Mouse (Mus musculus): Measurements from ENCODE around the gene Adap1. TPM values are rescaled to one million over a fixed set of nuclear protein-coding genes. Genes with fewer than 3 reads are reported as not detected.
A peak's percentile ranks its signal among the peaks of the same experiment; 100 is the strongest.

Adap1 gene
- polyA plus RNA-seq, 1 experiment from 2014 or later, result 26.5 TPM

GRCm38 (mm10) chr5:139364911-139365571 lies 39.6 kb upstream of the Adap1 start:
- Histone ChIP-seq H3K4me2 (peak overlapping the region; percentile 20; the same call in 1 of the 2 replicates), H3K27me3 (no peaks in the 10 kb centered on the region), H3K4me3 (no peak overlapping the region), H3K27ac (peak overlapping the region; percentile 9), H3K9me3 (no peaks in the 10 kb centered on the region), H3K9ac (peak overlapping the region; percentile 30; the same call in 1 of the 2 replicates), H3K4me1 (replicated peaks) (peaks cover 25% of the 10 kb centered on the region), H3K36me3 (0 out of 2 replicates have a peak, but pooled peaks cover 7% of the 10 kb centered on the region)
- peak; percentile 44; the same call in 1 of the 2 replicates for ATAC-seq (ENCODE audit: low FRiP score)
- WGBS, result 36% methylated on average over 5 of the region's 5 CpGs

- Histone ChIP-seq H3K36me3 (0 out of 2 replicates have a peak, but pooled peaks cover 7% of the 10 kb centered on the region), H3K9me3 (no peaks in the 10 kb centered on the region), H3K27me3 (no peaks in the 10 kb centered on the region), H3K4me1 (replicated peaks) (peaks cover 20% of the 10 kb centered on the region), H3K27ac (peak overlapping the region; percentile 9), H3K4me2 (no peak overlapping the region), H3K4me3 (no peak overlapping the region), H3K9ac (peak overlapping the region; percentile 30; the same call in 1 of the 2 replicates)
- WGBS, result 42% methylated on average over 12 of the region's 12 CpGs
- ATAC-seq (ENCODE audit: low FRiP score), result peak; percentile 74
Measured at GRCm38 (mm10) chr5:139364260-139364910, 39.0 kb upstream of the Adap1 start.

- ATAC-seq (ENCODE audit: low FRiP score), result no peak
- WGBS, result 71% methylated on average over 7 of the region's 7 CpGs
Measured at GRCm38 (mm10) chr5:139363858-139364257, 38.4 kb upstream of the Adap1 start.

GRCm38 (mm10) chr5:139359244-139359643 lies 33.8 kb upstream of the Adap1 start:
- ATAC-seq (ENCODE audit: low FRiP score), result no peak
- Histone ChIP-seq H3K4me1 (replicated peaks) (peaks cover 10% of the 10 kb centered on the region), H3K27me3 (no peaks in the 10 kb centered on the region), H3K4me3 (no peak overlapping the region), H3K9me3 (no peaks in the 10 kb centered on the region), H3K4me2 (no peak overlapping the region), H3K27ac (no peak overlapping the region), H3K36me3 (0 out of 2 replicates have a peak, but pooled peaks cover 7% of the 10 kb centered on the region), H3K9ac (no peak overlapping the region)
- WGBS, result 96% methylated on average over 5 of the region's 5 CpGs

More at GRCm38 (mm10) chr5:139363858-139364257, 38.4 kb upstream of the Adap1 start:
- Histone ChIP-seq H3K27ac (no peak overlapping the region), H3K36me3 (0 out of 2 replicates have a peak, but pooled peaks cover 7% of the 10 kb centered on the region), H3K9me3 (no peaks in the 10 kb centered on the region), H3K4me1 (replicated peaks) (peaks cover 19% of the 10 kb centered on the region), H3K4me2 (no peak overlapping the region), H3K27me3 (no peaks in the 10 kb centered on the region), H3K4me3 (no peak overlapping the region), H3K9ac (no peak overlapping the region)

- 89% methylated on average over 2 of the region's 2 CpGs for WGBS
Measured at GRCm38 (mm10) chr5:139358653-139359052, 33.2 kb upstream of the Adap1 start.

GRCm38 (mm10) chr5:139355235-139355772 lies 29.9 kb upstream of the Adap1 start:
- Histone ChIP-seq H3K4me3 (no peak overlapping the region), H3K9me3 (no peaks in the 10 kb centered on the region), H3K27ac (no peak overlapping the region), H3K9ac (no peak overlapping the region), H3K4me1 (replicated peaks) (peaks cover 21% of the 10 kb centered on the region), H3K4me2 (no peak overlapping the region), H3K27me3 (peaks cover 19% of the 10 kb centered on the region), H3K36me3 (0 out of 2 replicates have a peak, but pooled peaks cover 1% of the 10 kb centered on the region)
- ATAC-seq (ENCODE audit: low FRiP score), result 0 out of 2 replicates have a peak, but pooled peaks have one; percentile 26
- 37% methylated on average over 19 of the region's 19 CpGs for WGBS

More at GRCm38 (mm10) chr5:139358653-139359052, 33.2 kb upstream of the Adap1 start:
- 0 out of 2 replicates have a peak, but pooled peaks cover 7% of the 10 kb centered on the region for H3K36me3 ChIP-seq
- no peaks in the 10 kb centered on the region for H3K27me3 ChIP-seq
- H3K4me1 ChIP-seq (replicated peaks), result peaks cover 10% of the 10 kb centered on the region
- no peak overlapping the region for H3K4me3 ChIP-seq
- no peak for ATAC-seq (ENCODE audit: low FRiP score)
- no peak overlapping the region for H3K27ac ChIP-seq
- no peaks in the 10 kb centered on the region for H3K9me3 ChIP-seq
- H3K9ac ChIP-seq, result no peak overlapping the region; the same call in 1 of the 2 replicates
- no peak overlapping the region for H3K4me2 ChIP-seq

GRCm38 (mm10) chr5:139353946-139354345 lies 28.5 kb upstream of the Adap1 start:
- WGBS, result 88% methylated on average over 11 of the region's 11 CpGs
- Histone ChIP-seq H3K4me1 (replicated peaks) (peaks cover 21% of the 10 kb centered on the region), H3K4me3 (no peak overlapping the region), H3K36me3 (no peaks in the 10 kb centered on the region), H3K27ac (no peak overlapping the region), H3K9ac (no peak overlapping the region), H3K4me2 (no peak overlapping the region), H3K9me3 (no peaks in the 10 kb centered on the region), H3K27me3 (peaks cover 28% of the 10 kb centered on the region)
- ATAC-seq (ENCODE audit: low FRiP score), result no peak

- WGBS, result 63% methylated on average over 10 of the region's 10 CpGs
- no peak overlapping the region for H3K4me3 ChIP-seq
- H3K9ac ChIP-seq, result no peak overlapping the region
- H3K36me3 ChIP-seq, result no peaks in the 10 kb centered on the region
- no peak overlapping the region for H3K27ac ChIP-seq
- no peaks in the 10 kb centered on the region for H3K9me3 ChIP-seq
- peaks cover 21% of the 10 kb centered on the region for H3K4me1 ChIP-seq (replicated peaks)
- ATAC-seq (ENCODE audit: low FRiP score), result no peak
- H3K27me3 ChIP-seq, result peaks cover 28% of the 10 kb centered on the region
- no peak overlapping the region for H3K4me2 ChIP-seq
Measured at GRCm38 (mm10) chr5:139353496-139353895, 28.1 kb upstream of the Adap1 start.

GRCm38 (mm10) chr5:139352317-139352716 lies 26.9 kb upstream of the Adap1 start, which contains the start of gene Cyp2w1:
Cyp2w1 (plus strand) TSS chr5:139352617.
- Histone ChIP-seq H3K4me1 (replicated peaks) (peaks cover 16% of the 10 kb centered on the region), H3K4me3 (no peak within 1 kb of the TSS), H3K9me3 (no peaks in the 10 kb centered on the region), H3K27ac (no peak within 1 kb of the TSS), H3K4me2 (no peak within 1 kb of the TSS), H3K36me3 (no peaks in the 10 kb centered on the region), H3K9ac (0 out of 2 replicates have a peak within 1 kb of the TSS, but pooled peaks have one; percentile 24), H3K27me3 (peaks cover 28% of the 10 kb centered on the region)
- WGBS, result 74% methylated on average over 6 of the region's 6 CpGs
- ATAC-seq (ENCODE audit: low FRiP score), result no peak

GRCm38 (mm10) chr5:139351628-139352027 lies 26.2 kb upstream of the Adap1 start:
- H3K4me3 ChIP-seq, result no peak overlapping the region
- 0 out of 2 replicates have a peak overlapping the region, but pooled peaks have one; percentile 19 for H3K9ac ChIP-seq
- 34% methylated on average over 8 of the region's 8 CpGs for WGBS
- no peaks in the 10 kb centered on the region for H3K9me3 ChIP-seq
- no peak for ATAC-seq (ENCODE audit: low FRiP score)
- H3K27ac ChIP-seq, result no peak overlapping the region
- no peak overlapping the region for H3K4me2 ChIP-seq
- H3K4me1 ChIP-seq (replicated peaks), result peaks cover 14% of the 10 kb centered on the region; the same call in 1 of the 2 replicates
- peaks cover 32% of the 10 kb centered on the region for H3K27me3 ChIP-seq
- no peaks in the 10 kb centered on the region for H3K36me3 ChIP-seq

- no peak for ATAC-seq (ENCODE audit: low FRiP score)
- Histone ChIP-seq H3K36me3 (no peaks in the 10 kb centered on the region), H3K27me3 (peaks cover 36% of the 10 kb centered on the region), H3K27ac (no peak within 1 kb of the TSS), H3K9me3 (no peaks in the 10 kb centered on the region), H3K4me2 (no peak within 1 kb of the TSS), H3K4me1 (replicated peaks) (0 out of 2 replicates have a peak, but pooled peaks cover 12% of the 10 kb centered on the region), H3K9ac (0 out of 2 replicates have a peak within 1 kb of the TSS, but pooled peaks have one; percentile 19), H3K4me3 (no peak within 1 kb of the TSS)
- WGBS, result 53% methylated on average over 5 of the region's 5 CpGs
Measured at GRCm38 (mm10) chr5:139351134-139351533, 25.7 kb upstream of the Adap1 start, which contains the start of gene Cox19. Cox19 (minus strand) TSS chr5:139351418.

- WGBS, result 84% methylated on average over 6 of the region's 6 CpGs
- H3K9me3 ChIP-seq, result no peaks in the 10 kb centered on the region
- H3K4me2 ChIP-seq, result no peak overlapping the region
- 0 out of 2 replicates have a peak, but pooled peaks cover 18% of the 10 kb centered on the region for H3K4me1 ChIP-seq (replicated peaks)
- no peak overlapping the region for H3K27ac ChIP-seq
- H3K27me3 ChIP-seq, result peaks cover 36% of the 10 kb centered on the region
- no peaks in the 10 kb centered on the region for H3K36me3 ChIP-seq
- H3K9ac ChIP-seq, result no peak overlapping the region
- no peak overlapping the region for H3K4me3 ChIP-seq
- ATAC-seq (ENCODE audit: low FRiP score), result no peak
Measured at GRCm38 (mm10) chr5:139349713-139350112, 24.3 kb upstream of the Adap1 start.
